Mouse (Mus musculus): Measurements from ENCODE around the gene Foxn1.
A peak's percentile ranks its signal among the peaks of the same experiment; 100 is the strongest.

Foxn1 gene

DNA sequence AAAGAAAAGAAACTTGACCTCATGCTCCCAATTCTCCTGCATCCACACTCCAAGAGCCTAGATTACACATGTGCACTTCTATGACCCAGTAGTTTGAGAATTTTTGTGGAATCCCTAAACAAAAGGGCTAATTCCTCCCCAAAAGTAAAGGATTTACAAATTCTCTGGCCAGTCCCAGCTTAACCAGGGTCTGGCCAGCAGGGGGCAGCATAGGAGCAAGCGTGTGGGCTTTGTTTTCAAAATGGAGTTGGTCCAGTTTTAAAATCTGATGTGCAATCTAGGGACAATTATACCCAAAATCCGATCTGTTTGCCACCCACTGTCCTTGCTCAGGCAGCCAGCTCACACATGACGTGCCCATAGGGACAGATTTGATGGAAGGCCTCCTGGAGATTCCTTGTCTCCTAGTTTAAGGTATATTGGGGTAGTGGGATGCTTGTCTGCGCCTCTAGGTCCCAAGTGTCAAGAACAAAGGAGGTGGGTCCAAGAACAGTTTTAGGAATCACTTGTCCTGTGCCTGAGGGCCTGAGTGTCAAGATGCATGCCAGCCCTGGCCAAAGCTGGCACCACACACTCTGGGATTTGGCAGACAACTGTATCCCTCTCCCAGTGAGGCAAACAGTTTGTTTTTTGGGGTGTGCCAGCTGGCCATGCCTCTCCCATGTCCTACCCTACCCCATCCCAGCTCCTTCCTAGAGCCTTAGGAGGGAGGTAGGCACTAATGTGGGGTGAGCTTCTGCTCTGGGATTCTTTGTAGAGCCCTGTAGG, 30.7 kb downstream of the Foxn1 start:
- peak; percentile 67 for DNase-seq

DNA sequence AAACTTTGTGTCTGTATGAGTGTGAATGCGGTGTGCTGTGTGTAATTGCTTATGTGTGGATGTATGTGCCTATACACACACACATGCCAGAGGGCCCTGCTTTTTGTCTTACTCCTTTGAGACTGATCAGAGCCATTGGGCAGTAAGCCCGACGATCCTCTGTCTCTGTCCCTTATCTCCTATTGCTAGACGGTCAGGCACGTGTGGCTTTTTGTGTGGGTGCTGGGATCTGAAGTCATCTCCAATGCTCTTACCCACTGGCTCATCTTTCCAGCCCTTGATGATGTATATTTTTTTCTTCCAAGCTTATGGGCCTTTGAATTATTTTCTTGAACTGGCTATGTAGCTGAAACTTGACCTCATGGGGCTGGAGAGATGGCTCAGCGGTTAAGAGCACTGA, 31.5 kb downstream of the Foxn1 start:
- DNase-seq, result no peak

DNA sequence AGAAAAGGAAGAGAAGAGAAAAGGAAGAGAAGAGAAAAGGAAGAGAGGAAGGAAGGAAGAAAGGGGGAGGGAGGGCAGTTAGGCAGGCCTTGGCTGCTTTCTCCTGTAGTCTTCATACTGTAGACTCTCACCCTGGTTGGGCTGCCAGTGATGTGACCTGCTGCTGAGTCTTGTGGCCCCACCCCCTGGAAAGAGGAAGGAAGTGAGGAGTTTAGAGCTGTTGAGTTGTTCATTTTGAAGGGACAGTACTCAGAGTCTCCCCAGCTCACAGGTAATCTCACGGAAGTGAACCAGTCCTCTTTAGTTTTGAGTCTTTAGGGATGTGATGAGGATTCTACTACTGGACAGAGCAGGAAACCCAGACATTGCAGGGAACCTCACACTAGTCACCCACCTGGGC, 33.3 kb downstream of the Foxn1 start:
- no peak for DNase-seq

GRCm38 (mm10) chr11:78349441-78350358, 36.7 kb downstream of the Foxn1 start:
- DNase-seq, result no peak

DNA sequence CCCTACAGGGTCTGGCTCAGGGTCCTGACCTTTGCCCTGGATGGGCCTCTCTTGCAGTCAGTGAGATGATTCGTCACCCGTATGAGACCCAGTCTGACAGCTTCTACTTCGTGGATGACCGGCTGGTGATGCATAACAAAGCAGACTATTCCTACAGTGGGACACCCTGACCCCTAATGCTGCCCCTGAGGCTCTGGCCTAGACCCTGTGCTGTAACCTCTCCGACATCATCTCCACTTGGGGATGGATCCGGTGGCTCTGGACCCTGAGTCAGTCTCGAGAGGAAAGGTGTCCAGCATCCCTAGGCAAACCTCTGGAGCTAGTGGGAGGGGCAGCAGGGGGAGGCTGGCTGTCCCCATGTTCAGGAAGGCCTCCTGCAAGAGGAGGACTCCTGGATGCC, 37.9 kb downstream of the Foxn1 start:
- DNase-seq, result no peak

- DNase-seq, result no peak
Measured at GRCm38 (mm10) chr11:78347908-78348307, 38.5 kb downstream of the Foxn1 start.

DNA sequence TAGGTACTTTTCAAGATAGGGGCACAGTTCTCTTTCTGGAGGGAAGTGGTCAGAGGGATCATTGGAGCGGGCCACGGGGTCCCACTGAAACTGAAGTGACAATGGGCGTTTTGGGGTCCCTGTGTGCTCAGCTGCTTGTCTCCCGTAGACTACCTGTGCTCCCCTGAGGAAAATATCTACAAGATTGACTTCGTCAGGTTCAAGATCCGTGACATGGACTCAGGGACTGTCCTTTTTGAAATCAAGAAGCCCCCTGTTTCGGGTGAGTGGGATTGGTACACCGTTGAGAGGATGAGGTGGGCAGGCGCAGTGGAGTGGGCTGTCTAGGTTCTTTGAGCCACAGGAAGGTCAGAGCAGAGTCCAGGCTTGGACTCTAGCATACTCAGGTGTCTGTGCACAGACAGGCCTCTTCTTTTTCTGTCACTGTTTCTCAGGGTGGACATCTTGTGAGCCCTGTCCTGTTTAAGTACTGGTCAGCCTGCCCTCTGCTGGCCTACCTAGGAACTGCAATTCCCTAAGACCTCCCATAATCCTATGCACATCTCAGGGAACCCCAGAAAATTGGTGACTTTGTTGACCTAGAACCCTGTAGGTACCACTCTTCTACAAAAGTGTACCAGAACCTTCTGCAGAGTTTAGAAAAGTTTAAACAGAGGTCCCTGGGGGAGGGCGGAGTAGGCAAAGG, 39.1 kb downstream of the Foxn1 start:
- peak; percentile 80 for DNase-seq

DNA sequence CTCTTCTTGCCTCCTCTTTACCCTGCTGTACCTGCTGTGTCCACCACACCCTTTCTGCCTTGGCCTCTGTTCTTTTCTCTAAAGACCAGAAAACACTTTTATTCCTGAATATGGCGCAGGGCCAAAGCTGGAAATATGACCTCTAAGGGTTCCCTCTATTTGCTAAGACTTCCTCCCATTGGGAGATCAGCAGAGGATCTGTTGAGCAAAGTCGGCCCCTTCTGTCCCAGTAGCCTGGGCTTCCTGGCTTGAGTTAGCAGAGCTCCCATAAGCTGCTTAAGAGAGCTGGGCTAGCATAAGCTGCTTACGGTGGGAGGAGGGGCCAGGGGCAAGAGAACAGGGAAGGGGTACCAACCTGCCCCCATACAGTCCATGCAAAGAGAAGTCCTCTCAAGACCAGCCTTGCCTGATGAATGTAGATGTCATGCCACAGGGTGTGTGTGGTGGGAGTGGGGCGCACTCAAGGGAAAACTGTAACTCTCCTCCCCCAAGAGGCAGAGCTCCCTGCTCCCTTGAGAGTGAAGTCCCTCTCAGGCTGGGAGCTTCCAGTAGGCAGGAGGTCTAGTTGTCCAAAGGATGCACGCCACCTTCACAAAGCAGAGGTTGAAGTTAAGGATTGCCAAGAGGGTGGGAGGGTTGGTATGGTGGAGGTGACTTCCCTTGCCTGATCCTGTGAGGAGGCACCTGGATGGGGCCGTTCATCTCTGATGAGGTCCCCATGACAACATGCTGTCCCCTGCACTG, 39.9 kb downstream of the Foxn1 start:
- DNase-seq, result no peak

DNA sequence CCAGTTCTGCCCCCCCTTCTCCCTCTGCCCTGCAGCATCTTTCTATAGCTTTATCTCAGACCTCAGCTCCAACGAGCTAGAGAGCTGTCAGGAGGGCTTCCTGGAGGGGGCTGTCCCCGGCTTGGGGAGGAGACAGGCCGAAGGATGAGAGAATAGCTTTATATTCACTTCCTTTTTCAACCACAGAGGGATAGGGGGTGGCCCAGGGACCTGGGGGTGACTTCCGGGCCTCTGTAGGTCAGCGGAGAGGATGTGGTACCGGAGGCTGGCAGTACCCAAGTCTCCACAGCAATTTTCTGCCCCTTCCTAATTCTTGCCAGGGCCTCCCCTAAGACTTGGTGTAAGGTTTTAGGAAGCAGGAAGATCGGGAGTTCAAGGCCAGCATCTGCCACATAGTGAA, 40.6 kb downstream of the Foxn1 start:
- no peak for DNase-seq

GRCm38 (mm10) chr11:78344890-78345715, 41.3 kb downstream of the Foxn1 start:
- no peak for DNase-seq

- DNase-seq, result no peak
Measured at GRCm38 (mm10) chr11:78344328-78344889, 41.9 kb downstream of the Foxn1 start.

DNA sequence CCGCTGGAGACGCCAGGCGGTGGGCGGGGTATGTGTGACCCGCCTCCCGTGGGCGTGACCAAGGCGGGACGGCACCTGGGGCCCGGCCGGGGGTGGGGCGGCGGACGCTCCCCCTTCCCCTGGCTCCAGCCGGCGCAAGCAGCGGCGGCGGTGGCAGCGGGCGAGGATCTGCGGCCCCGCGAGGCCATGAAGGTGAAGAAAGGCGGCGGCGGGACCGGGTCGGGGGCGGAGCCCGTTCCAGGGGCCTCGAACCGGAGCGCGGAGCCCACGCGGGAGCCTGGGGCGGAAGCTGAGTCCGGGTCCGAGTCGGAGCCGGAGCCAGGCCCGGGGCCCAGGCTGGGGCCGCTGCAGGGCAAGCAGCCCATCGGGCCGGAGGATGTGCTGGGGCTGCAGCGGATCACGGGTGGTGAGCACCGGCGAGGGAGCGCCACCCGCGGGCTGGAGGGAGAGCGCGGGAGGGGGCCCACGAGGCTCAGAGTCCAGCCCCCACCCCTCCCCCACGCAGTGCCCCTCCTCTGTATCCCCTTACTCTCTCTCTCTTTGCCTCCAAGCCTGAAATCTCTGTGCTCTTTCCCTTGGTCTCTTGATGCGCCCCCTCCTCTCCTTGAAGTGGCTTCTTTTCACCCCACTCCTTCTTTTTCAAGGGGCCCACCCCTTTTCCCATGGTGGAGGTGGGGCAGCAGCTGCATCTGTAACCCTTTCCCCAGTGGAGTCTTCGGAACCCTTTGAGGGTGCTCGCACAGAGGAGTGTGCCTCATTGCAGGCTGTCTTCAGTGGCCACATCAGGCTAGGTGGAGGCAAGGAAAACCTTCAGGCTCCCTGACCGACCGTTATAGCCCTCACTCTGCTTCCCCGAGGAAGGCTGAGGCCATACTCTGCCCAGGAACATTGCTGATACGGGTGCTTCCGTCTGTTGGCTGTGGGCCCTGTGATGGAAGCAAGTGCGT, 42.7 kb downstream of the Foxn1 start, which contains the start of gene Unc119:
Unc119 (plus strand) TSS at position 102 of the 947 bp plus-strand sequence.
- DNase-seq, result peak; percentile 85

DNA sequence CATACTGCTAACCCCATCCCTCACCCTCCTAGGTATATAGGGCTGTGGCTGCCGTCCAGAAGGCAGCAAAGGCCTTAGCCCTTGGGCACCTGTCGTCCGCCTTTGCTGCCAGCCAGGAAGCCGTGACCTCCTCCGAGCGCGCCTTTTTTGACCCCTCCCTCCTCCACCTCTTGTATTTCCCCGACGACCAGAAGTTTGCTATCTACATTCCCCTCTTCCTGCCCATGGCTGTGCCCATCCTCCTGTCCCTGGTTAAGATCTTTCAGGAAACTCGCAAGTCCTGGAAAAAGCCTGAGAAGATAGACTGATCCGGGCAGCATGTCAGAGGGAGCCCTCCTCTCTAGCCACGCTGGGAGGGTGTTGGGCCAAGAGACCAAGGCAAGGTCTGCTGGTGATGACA, 44.7 kb downstream of the Foxn1 start:
- no peak for DNase-seq

DNA sequence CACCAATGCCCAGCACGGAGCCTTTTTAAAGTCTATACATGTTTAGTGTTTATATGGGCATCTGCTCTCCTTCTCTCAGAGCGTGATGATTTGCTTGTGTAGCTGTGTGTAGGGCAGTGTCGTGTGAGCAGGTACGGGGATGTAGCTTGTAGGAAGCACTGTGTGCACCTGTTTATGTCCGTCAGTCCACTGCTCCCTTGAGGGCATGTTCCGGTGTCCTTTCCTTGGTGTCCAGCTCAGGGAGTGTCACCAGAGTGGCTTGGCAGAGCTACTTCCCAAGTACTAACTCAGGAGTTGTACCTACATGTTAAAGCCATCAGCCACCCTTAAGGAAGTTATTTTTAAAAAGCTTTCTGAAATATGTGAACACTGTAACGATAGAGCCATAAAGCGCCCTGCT, 49.3 kb downstream of the Foxn1 start:
- no peak for DNase-seq

GRCm38 (mm10) chr11:78333992-78334391, 52.4 kb downstream of the Foxn1 start:
- no peak for DNase-seq

DNA sequence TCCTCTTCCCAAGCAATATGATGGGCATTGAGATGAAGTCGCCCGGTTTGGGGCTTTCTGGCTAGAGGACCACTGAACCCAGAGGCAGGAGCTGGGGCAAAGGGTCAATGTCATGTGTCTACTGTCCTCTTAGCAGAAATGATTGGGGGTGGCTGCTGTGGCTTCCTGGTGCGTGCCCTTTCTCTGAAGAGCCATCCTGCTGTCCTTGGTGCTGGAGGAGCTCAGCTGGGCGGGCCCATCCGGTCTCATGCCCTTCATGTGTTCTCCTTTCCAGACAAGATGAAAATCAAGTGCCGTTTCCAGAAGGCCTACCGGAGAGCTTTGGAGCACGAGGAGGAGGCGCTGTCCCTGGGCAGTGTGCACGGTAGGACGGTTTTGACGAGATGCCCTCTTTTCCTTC, 53.7 kb downstream of the Foxn1 start:
- DNase-seq, result no peak

DNA sequence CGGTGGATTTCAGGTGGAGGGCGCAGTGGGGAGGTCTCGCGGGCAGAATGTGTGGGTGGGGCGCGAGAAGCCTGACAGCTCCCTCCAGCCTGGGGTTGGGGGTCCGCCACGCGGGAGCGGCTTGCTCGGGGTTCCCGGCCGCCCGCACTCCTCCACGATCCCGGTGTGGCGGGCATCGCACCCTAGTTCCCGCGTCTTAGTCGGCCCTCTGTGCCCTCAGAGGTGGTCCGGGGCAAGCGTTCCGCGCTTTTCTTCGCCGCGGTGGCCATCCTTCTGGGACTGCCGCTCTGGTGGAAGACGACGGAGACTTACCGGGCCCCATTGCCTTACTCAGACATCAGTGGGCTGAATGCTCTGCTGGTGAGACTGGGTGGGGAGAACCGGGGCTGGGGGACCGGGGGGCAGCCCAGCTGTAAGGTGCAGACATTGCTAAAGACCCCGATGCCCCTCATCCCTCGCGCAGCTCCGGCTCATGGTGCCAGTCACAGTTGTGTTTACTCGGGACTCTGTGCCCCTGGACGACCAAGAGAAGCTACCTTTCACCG, 57.8 kb downstream of the Foxn1 start:
- no peak for DNase-seq

DNA sequence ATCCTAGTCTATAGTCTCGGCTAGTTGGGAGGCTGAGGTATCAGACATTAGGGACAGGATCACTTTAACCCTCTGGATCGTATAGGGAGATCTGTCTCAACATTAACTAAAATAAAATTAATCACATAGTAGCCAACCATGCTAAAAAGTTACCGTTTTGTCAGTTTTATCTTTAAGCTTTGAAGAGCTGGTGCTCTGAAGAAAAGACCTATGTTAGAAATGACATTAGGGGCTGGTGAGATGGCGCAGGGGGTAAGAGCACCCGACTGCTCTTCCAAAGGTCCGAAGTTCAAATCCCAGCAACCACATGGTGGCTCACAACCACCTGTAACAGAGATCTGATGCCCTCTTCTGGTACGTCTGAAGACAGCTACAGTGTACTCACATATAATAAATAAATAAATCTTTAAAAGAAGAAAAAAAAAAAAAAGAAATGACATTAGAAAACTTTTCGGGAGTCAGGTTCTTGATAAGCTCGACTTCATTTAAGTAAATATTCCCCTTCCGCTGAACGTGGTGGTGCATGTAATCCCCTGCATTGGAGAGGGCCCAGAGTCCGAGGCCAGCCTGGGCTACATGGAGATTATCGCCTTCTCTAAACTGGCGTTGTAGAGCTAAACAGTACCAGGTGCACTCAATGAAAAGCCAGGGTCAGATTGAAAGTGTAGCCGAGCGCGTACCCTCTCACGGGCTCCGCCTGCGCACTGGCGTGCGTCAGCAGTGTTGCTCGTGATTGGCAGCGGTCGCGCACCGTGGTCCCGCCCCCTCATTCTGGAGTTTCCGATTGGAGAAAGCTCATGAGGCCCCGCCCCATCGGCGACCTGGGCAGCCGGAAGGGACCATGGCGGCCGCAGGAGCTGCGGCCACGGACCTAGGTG, 58.5 kb downstream of the Foxn1 start, which contains the start of gene Pigs:
Pigs (plus strand) TSS at position 782 of the 878 bp plus-strand sequence.
- DNase-seq, result peak; percentile 98

GRCm38 (mm10) chr11:78327215-78327614, 59.1 kb downstream of the Foxn1 start:
- DNase-seq, result no peak
